Comparison of ENCODE assay signal across 10 mouse cellular contexts in the genomic region with DNA sequence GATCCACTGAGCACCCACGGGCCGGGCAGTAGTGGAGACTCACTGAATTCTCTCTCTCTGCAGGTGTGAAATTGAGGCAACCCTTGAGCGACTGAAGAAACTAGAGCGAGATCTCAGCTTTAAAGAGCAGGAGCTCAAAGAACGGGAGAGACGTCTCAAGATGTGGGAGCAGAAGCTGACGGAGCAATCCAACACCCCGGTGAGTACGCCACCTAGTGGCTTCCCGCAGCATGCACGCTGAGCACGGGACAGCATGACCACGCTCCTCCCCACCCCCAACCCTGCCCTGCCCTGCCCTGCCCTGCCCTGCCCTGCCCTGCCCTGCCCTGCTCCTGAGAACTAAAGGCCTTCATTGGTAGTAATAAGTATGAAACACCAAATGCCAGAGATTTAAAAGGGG.
DNase-seq lines count a peak whose midpoint lies in the region; ATAC-seq lines count a peak whose summit lies in the region.
"Had no signal": no experiment of that assay in that cellular context is flagged by ENCODE, and none has a peak within 500 bp of the region (broad histone marks: within the 10 kb centered on the region; RNA-seq: fewer than 3 reads in every experiment).

No protein-coding gene starts in this region.

- H3K4me1 ChIP-seq in hindbrain, embryonic 10.5 days (replicated peaks): peaks cover 10% of the 10 kb centered on the region; the same call in 1 of the 2 replicates
- H3K4me1 ChIP-seq in hindbrain, embryonic 12.5 days: peaks cover 2% of the 10 kb centered on the region; the same call in 1 of the 2 replicates
- H3K4me1 ChIP-seq in embryonic facial prominence, embryonic 10.5 days: peaks cover 13% of the 10 kb centered on the region
- H3K4me1 ChIP-seq in intestine, embryonic 15.5 days (replicated peaks): no peaks in the 10 kb centered on the region
- H3K4me1 ChIP-seq in lung, embryonic 15.5 days: no peaks in the 10 kb centered on the region

- peaks cover 18% of the 10 kb centered on the region; the same call in 1 of the 2 replicates for H3K9me3 ChIP-seq in hindbrain, embryonic 10.5 days
- H3K9me3 ChIP-seq in hindbrain, embryonic 12.5 days (replicated peaks): 0 out of 2 replicates have a peak, but pooled peaks cover 3% of the 10 kb centered on the region
- peaks cover 10% of the 10 kb centered on the region; the same call in 1 of the 2 replicates for H3K9me3 ChIP-seq in embryonic facial prominence, embryonic 10.5 days
- no peaks in the 10 kb centered on the region for H3K9me3 ChIP-seq in intestine, embryonic 15.5 days
- H3K9me3 ChIP-seq in lung, embryonic 15.5 days: no peaks in the 10 kb centered on the region

- H3K4me3 ChIP-seq in hindbrain, embryonic 10.5 days: no peak overlapping the region
- H3K4me3 ChIP-seq in hindbrain, embryonic 12.5 days: no peak overlapping the region
- H3K4me3 ChIP-seq in embryonic facial prominence, embryonic 10.5 days: no peak overlapping the region
- H3K4me3 ChIP-seq in intestine, embryonic 15.5 days (replicated peaks): no peak overlapping the region
- no peak overlapping the region for H3K4me3 ChIP-seq in lung, embryonic 15.5 days
- H3K4me3 ChIP-seq: embryonic facial prominence, embryonic 12.5 days; neural tube, embryonic 13.5 days had no signal

- no peak for ATAC-seq in hindbrain, embryonic 12.5 days (ENCODE audit: low FRiP score)
- ATAC-seq in intestine, embryonic 15.5 days: peak; percentile 88
- ATAC-seq in lung, embryonic 15.5 days (ENCODE audit: borderline replicate concordance, extremely low read depth, low FRiP score, low TSS enrichment): peak; percentile 42; the same call in 1 of the 2 replicates
- no peak for ATAC-seq in inflammation-experienced regulatory T-cells, adult 6 months

- no peak overlapping the region for H3K4me2 ChIP-seq in hindbrain, embryonic 12.5 days (replicated peaks)
- H3K4me2 ChIP-seq in intestine, embryonic 15.5 days (replicated peaks): no peak overlapping the region; the same call in 1 of the 2 replicates
- H3K4me2 ChIP-seq in lung, embryonic 15.5 days: no peak overlapping the region
- H3K4me2 ChIP-seq: embryonic facial prominence, embryonic 12.5 days; neural tube, embryonic 13.5 days had no signal

- H3K27me3 ChIP-seq in hindbrain, embryonic 10.5 days (ENCODE audit: insufficient read depth, poor library complexity, severe bottlenecking): no peaks in the 10 kb centered on the region
- no peaks in the 10 kb centered on the region for H3K27me3 ChIP-seq in hindbrain, embryonic 12.5 days
- no peaks in the 10 kb centered on the region for H3K27me3 ChIP-seq in embryonic facial prominence, embryonic 10.5 days (replicated peaks; ENCODE audit: low read depth, poor library complexity, severe bottlenecking)
- no peaks in the 10 kb centered on the region for H3K27me3 ChIP-seq in intestine, embryonic 15.5 days (replicated peaks)
- no peaks in the 10 kb centered on the region for H3K27me3 ChIP-seq in lung, embryonic 15.5 days
- H3K27me3 ChIP-seq in splenic B cell, adult 2 months (ENCODE audit: control insufficient read depth, insufficient read depth, low read length, poor library complexity, severe bottlenecking): no peaks in the 10 kb centered on the region
- H3K27me3 ChIP-seq: embryonic facial prominence, embryonic 12.5 days; neural tube, embryonic 13.5 days had no signal

- H3K36me3 ChIP-seq in hindbrain, embryonic 10.5 days: peaks cover 21% of the 10 kb centered on the region
- H3K36me3 ChIP-seq in hindbrain, embryonic 12.5 days: 0 out of 2 replicates have a peak, but pooled peaks cover 4% of the 10 kb centered on the region
- H3K36me3 ChIP-seq in embryonic facial prominence, embryonic 10.5 days (replicated peaks): peaks cover 7% of the 10 kb centered on the region
- peaks cover 4% of the 10 kb centered on the region; the same call in 1 of the 2 replicates for H3K36me3 ChIP-seq in intestine, embryonic 15.5 days
- H3K36me3 ChIP-seq in lung, embryonic 15.5 days: peaks cover 9% of the 10 kb centered on the region
- no peaks in the 10 kb centered on the region for H3K36me3 ChIP-seq in splenic B cell, adult 2 months (ENCODE audit: control insufficient read depth, insufficient read depth, low read length, poor library complexity, severe bottlenecking)
- H3K36me3 ChIP-seq: embryonic facial prominence, embryonic 12.5 days; neural tube, embryonic 13.5 days had no signal

- H3K27ac ChIP-seq in hindbrain, embryonic 10.5 days: no peak overlapping the region
- no peak overlapping the region for H3K27ac ChIP-seq in hindbrain, embryonic 12.5 days
- H3K27ac ChIP-seq in embryonic facial prominence, embryonic 10.5 days (replicated peaks): no peak overlapping the region; the same call in 1 of the 2 replicates
- no peak overlapping the region for H3K27ac ChIP-seq in intestine, embryonic 15.5 days
- H3K27ac ChIP-seq in lung, embryonic 15.5 days: no peak overlapping the region
- H3K27ac ChIP-seq: embryonic facial prominence, embryonic 12.5 days; neural tube, embryonic 13.5 days had no signal

- no peak overlapping the region for H3K9ac ChIP-seq in hindbrain, embryonic 12.5 days
- H3K9ac ChIP-seq in intestine, embryonic 15.5 days: no peak overlapping the region
- no peak overlapping the region for H3K9ac ChIP-seq in lung, embryonic 15.5 days
- H3K9ac ChIP-seq: embryonic facial prominence, embryonic 12.5 days; neural tube, embryonic 13.5 days had no signal

- WGBS in hindbrain, embryonic 10.5 days: 23% methylated on average over 13 of the region's 13 CpGs
- 26% methylated on average over 13 of the region's 13 CpGs for WGBS in hindbrain, embryonic 12.5 days
- WGBS in embryonic facial prominence, embryonic 10.5 days: 21% methylated on average over 13 of the region's 13 CpGs
- 27% methylated on average over 13 of the region's 13 CpGs for WGBS in intestine, embryonic 15.5 days
- 27% methylated on average over 13 of the region's 13 CpGs for WGBS in lung, embryonic 15.5 days

- DNase-seq in hindbrain, embryonic 10.5 days (ENCODE audit: low spot score): peak; percentile 63
- DNase-seq in NIH3T3 (ENCODE audit: low read depth): peak; percentile 49
- DNase-seq in embryonic facial prominence, embryonic 10.5 days (ENCODE audit: low spot score): peak; percentile 75
- peak; percentile 30 for DNase-seq in splenic B cell, adult 2 months (ENCODE audit: low read depth, low spot score)

Comparison
In these comparisons a context has a peak if more than half of its experiments do, and no peak if none do; other contexts are left out.
1. ATAC-seq: peak in intestine, embryonic 15.5 days (single experiment) and lung, embryonic 15.5 days (single experiment); none in hindbrain, embryonic 12.5 days (single experiment) and inflammation-experienced regulatory T-cells, adult 6 months (single experiment).
2. Peak in every context shown above with its lines, with median percentiles within 50 percentile points of each other: DNase-seq.